Mouse (Mus musculus) left cerebral cortex, adult 9 months (tissue): Measurements from ENCODE around the gene Adora1.

Source experiments
- DNase-seq, 2 experiments: peaks; one replicate each; pipeline ENCODE4 v3.0.0; 2022; ENCODE audit warnings: low spot score in 2 of 2

Adora1 gene

DNA sequence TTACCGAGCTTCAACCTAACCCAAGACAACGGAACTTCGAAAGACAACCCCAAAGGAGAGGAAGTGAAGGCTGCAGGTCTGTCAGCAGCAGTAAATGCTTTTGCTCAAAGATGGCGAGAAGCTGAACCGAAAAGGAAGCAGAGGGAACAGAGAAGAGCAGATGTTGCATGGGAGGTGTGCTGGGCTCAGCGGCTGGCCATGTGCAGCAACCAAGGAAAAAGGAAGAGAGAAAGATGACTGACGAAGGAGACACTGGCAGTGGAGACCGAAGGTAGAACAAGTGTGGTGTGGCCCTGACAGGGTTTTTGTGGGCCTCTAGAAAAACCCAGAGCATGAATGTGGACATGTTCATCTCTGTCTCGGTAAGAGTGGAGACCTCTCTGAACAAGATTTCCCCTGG, 5.5 kb upstream of the Adora1 start:
- no peak for DNase-seq

DNA sequence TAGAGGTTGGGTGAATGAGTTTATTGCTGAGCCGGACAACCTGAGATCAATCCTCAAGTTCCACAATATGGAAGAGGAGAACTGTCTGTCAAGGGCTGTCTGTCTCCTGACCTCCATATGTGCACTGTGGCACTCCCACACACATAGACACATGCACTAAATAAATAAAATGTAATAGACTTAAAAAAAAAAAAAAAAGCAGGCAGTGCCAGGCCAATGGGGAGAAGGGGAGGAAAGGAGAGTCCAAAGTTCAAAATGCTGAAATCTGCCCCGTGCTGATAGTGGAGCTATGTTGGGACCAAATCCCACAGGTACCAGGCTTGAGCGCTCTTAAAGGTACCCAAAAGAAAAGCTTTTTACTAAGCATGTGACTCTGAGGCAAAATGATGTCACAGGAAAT, 2.2 kb upstream of the Adora1 start:
- no peak for DNase-seq

GRCm38 (mm10) chr1:134236142-134236541, 911 bp upstream of the Adora1 start:
- DNase-seq = no peak

DNA sequence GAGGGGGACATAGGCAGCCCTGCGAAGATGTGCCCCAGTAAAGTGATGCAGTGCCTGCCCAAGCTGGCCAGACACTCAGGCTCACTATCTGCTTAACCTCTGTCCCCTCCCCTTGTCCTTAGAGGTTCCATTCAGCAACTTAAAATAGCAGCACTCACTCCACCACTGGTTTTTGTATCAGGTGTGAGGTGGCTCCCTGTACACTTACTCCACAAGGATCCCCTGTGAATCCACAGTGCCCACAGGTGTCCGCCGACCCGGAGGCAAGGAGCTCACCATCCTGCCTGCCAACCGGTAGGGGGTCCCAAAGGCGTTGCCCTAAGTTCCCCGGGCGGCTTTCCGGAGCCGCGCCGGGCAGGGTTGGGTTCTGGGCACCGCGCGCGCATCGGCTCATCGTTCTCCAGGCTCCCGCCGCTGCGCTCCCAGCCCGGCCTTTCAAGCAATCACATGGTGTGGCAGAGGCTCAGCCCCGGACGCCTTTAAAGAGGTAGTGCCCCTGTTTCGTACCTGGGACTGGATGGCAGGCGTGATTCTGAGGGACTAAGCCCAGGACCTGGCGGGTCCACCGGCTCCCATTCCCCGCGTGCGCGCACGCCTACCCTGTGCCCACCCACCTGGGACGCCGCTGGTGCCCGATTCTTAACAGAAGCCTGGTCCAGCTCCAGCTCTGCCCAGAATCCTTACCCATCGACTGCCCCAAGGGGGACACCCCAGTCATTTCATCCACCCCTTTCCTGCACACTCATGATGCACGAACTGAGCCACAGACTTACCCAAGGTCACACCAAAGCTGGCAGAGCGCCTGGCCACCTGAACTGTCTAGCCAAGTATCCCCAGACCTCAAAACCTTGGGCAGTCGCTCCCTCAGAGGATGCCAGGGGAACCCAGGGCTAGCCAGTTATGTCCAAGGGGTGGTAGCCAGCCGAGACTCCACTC, 508 bp downstream of the Adora1 start:
- DNase-seq = peak in 1 of 2 experiments; percentile 73

GRCm38 (mm10) chr1:134233681-134234454, 1.4 kb downstream of the Adora1 start:
- no peak for DNase-seq

GRCm38 (mm10) chr1:134232778-134233531, 2.3 kb downstream of the Adora1 start:
- peak in 1 of 2 experiments; percentile 80 for DNase-seq

GRCm38 (mm10) chr1:134232326-134232725, 2.9 kb downstream of the Adora1 start:
- no peak for DNase-seq

- DNase-seq = no peak
Measured at GRCm38 (mm10) chr1:134231681-134232080, 3.5 kb downstream of the Adora1 start.

DNA sequence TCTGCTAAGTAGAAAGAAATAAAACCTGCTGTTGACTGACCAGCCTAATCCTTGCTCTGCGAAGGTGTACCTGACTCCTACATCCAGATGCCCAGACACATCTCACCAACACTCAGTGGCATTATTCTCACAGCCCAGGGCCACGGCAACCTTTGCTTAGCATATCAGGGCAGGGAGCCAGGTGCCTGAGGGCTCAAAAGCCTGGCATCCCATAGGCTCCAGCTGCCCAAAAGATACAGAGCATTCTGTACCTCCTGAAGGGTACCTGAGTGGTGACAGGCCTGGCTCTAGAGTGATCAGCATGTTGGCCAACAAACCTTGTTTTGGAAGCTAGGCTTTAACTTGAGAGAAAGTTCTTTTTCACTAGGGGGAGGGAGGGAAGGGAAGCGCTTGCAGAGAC, 4.0 kb downstream of the Adora1 start:
- DNase-seq = no peak

DNA sequence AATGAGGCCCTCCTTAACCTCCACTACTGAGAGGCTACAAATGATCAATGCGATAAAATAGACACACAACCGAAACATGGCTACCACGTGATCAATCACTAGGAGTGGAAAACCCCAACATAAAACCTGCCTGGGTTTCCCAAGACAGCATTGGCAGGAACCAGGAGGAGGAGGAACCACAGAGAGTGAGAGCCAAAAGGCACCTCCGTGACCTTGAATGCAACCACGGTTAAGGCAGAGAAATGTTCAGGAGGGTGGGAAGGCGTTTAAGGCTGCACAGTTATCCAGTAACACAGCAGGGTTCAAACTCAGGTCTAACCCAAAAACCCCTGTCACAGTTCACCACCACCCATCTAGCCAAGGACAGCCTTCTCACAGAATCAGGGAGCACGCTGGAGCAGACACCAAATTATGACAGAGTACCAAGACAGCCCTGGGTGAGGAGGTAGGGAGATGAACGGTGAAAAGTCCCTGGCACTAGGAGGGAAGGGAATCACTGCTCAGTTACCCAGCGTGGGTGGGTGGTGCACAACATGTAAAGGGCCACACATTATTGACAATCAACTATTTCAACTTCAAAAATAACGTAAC, 4.5 kb downstream of the Adora1 start:
- DNase-seq = no peak

GRCm38 (mm10) chr1:134229806-134230575, 5.2 kb downstream of the Adora1 start:
- DNase-seq = no peak

DNA sequence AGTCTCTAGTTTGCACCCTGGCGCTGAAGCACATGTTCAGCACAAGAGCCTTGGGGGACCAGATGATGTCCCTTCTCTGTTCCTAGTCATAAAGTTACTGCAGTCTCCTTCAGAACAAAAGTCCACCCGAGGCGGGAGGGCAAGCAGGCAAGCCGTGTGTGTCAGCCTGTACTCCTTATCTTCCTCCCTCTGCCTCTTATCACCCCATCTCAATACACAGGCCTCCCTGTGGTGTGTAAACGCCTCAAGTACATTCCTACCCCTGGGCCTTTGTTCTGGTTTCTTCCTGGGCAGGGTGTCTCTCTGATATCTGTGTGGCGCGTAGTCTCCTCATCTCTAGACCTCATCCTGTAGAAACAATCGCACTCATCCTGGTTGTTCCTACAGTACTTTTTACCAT, 8.5 kb downstream of the Adora1 start:
- DNase-seq = no peak

DNA sequence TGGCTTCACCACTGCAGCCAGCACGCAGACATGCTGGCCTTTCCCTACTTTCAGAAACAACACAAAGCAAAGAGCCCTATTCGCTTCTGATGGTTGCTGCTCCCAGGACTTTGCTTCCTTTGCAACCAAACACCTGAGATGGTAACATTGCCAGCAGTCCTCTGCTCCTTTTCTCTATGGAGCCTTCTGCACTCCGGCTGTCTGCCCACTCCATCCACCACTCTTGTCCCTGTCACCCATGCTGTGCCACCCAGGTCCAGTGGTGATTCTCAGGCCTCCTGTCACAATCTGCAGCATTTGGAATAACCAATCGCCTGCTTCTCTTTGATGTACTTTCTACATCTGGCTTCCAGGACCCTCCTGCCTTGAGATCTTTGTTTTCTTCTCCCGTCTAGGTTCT, 9.9 kb downstream of the Adora1 start:
- no peak for DNase-seq

GRCm38 (mm10) chr1:134224649-134225227, 10.5 kb downstream of the Adora1 start:
- DNase-seq = no peak

- no peak for DNase-seq
Measured at GRCm38 (mm10) chr1:134222122-134223055, 12.8 kb downstream of the Adora1 start.

- no peak for DNase-seq
Measured at GRCm38 (mm10) chr1:134221172-134221571, 14.1 kb downstream of the Adora1 start.

DNA sequence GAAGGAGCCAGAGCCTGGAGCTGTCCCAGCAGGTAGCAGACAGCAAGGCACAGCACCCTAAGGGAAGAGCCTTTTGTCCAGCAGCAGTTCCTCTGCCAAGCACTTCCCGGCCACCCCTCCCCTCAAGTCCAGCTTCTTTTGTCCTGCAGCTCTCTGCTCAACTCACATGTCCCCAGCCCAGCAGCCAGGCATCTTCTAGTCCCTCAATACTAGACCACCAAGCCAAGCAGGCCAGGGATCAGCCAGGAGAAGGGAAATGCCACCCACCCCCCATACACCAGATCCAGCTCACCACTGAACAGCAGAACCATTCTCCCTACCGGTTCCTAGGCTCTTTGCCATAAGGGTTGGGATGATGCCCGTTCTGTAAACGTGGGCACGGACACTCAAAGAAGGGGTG, 15.6 kb downstream of the Adora1 start:
- DNase-seq = no peak

GRCm38 (mm10) chr1:134217942-134218341, 17.3 kb downstream of the Adora1 start:
- no peak for DNase-seq

- DNase-seq = no peak
Measured at GRCm38 (mm10) chr1:134217028-134217481, 18.2 kb downstream of the Adora1 start.
